Comparison of ENCODE assay signal across 20 mouse cellular contexts in the genomic region with DNA sequence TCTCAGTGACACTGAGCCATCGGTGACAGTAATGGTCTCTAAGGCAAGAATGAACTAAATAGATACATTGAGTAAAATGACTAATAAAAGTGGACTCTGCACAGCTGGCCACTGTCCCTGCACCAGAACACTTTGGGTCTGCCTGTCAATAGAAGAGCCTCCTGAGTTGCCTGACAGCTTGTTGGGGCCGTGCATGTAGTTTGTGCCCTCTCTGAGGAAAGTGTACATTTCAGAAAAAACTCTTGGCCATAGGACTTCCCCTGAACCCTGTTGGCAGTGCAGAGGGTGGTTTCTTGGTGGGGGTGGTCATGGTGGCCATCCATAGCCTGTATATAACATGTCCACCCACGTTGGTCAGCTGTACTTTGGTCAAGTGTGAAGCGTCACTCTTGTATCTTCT. TPM values are rescaled to one million over a fixed set of nuclear protein-coding genes. Genes with fewer than 3 reads are reported as not detected.
"Had no signal": no experiment of that assay in that cellular context is flagged by ENCODE, and none has a peak within 500 bp of the region (broad histone marks: within the 10 kb centered on the region; RNA-seq: fewer than 3 reads in every experiment).

No protein-coding gene starts in this region.

- ATAC-seq: liver, postnatal 0 days; lung, postnatal 0 days; midbrain, embryonic 15.5 days had no signal

- H3K9me3 ChIP-seq: lung, embryonic 15.5 days; megakaryocyte, embryonic 14.5 days; midbrain, embryonic 12.5 days; midbrain, embryonic 15.5 days; neural tube, embryonic 12.5 days; stomach, embryonic 15.5 days had no signal

- H3K4me1 ChIP-seq: midbrain, embryonic 12.5 days; midbrain, embryonic 15.5 days; neural tube, embryonic 12.5 days had no signal

- H3K27me3 ChIP-seq: lung, embryonic 15.5 days; megakaryocyte, embryonic 14.5 days; midbrain, embryonic 12.5 days; midbrain, embryonic 15.5 days; neural tube, embryonic 12.5 days; stomach, embryonic 15.5 days had no signal

- H3K4me3 ChIP-seq: lung, embryonic 15.5 days; megakaryocyte, embryonic 14.5 days; midbrain, embryonic 12.5 days; midbrain, embryonic 15.5 days; neural tube, embryonic 12.5 days; stomach, embryonic 15.5 days had no signal

- DNase-seq: liver, postnatal 0 days; lung, adult 2 months; lung, postnatal 14 days; lung, postnatal 36 days; right cerebral cortex, postnatal 14 days; thymus, adult 2 months; thymus, postnatal 25 days; thymus, postnatal 4 days had no signal

- H3K9ac ChIP-seq: liver, postnatal 0 days; lung, embryonic 15.5 days; midbrain, embryonic 12.5 days; midbrain, embryonic 15.5 days; neural tube, embryonic 12.5 days; stomach, embryonic 15.5 days had no signal

- H3K27ac ChIP-seq: lung, embryonic 15.5 days; macrophage; midbrain, embryonic 12.5 days; midbrain, embryonic 15.5 days; neural tube, embryonic 12.5 days had no signal

- H3K4me2 ChIP-seq: lung, embryonic 15.5 days; midbrain, embryonic 12.5 days; midbrain, embryonic 15.5 days; neural tube, embryonic 12.5 days; stomach, embryonic 15.5 days had no signal

RNA-seq across cellular contexts. Expression of gene E130116L18Rik, which starts 31.5 kb away (rescaled TPM):
- polyA plus RNA-seq: liver, postnatal 0 days; lung, adult 2 months; lung, embryonic 15.5 days; macrophage; midbrain, embryonic 12.5 days; neural tube, embryonic 12.5 days; neural tube, embryonic 14.5 days; spleen, adult 2 months; stomach, embryonic 15.5 days; testis, adult 2 months; thymus, adult 2 months; urinary bladder, adult 2 months had no signal
